In the genomic region with DNA sequence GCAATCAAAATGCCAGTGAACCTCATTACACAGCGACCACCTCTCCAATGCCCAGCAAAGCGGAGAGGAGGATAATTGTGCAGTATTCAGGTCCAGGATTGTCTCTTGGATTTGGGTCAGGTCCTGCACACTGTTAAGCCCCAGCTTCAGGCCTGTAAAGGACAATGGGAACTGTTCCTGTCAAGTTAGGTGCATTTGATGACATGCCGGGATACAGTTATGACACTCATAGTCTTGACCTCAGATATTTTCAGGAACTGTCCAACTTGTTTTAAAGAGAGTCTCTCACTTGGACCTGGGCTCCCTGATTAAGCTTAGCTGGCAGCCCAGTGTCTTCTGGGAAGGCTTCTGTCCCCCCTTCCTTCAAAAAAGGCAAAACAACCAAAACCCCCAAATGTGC, we compare ENCODE assay signal across 9 mouse cellular contexts. TPM values are rescaled to one million over a fixed set of nuclear protein-coding genes. Genes with fewer than 3 reads are reported as not detected.
DNase-seq lines count a peak whose midpoint lies in the region; ATAC-seq and TF ChIP-seq lines count a peak whose summit lies in the region.
"Had no signal": no experiment of that assay in that cellular context is flagged by ENCODE, and none has a peak within 500 bp of the region (broad histone marks: within the 10 kb centered on the region; RNA-seq: fewer than 3 reads in every experiment).

No protein-coding gene starts in this region.

- WGBS in lung, postnatal 0 days, result 84% methylated on average over 3 of the region's 3 CpGs
- 80% methylated on average over 3 of the region's 3 CpGs for WGBS in limb, embryonic 13.5 days
- 89% methylated on average over 3 of the region's 3 CpGs for WGBS in stomach, postnatal 0 days

- H3K9ac ChIP-seq in lung, postnatal 0 days (replicated peaks; ENCODE audit: low read depth), result no peak overlapping the region
- no peak overlapping the region for H3K9ac ChIP-seq in limb, embryonic 13.5 days
- H3K9ac ChIP-seq in stomach, postnatal 0 days (ENCODE audit: low read length), result 0 out of 2 replicates have a peak overlapping the region, but pooled peaks have one; percentile 81

- peak overlapping the region; percentile 92; the same call in 1 of the 2 replicates for H3K4me2 ChIP-seq in lung, postnatal 0 days (replicated peaks; ENCODE audit: low read depth, low read length)
- peak overlapping the region; percentile 71 for H3K4me2 ChIP-seq in limb, embryonic 13.5 days (replicated peaks)
- H3K4me2 ChIP-seq in stomach, postnatal 0 days (replicated peaks; ENCODE audit: low read depth), result peak overlapping the region; percentile 85

- peak; percentile 87 for DNase-seq in heart, adult 11 months
- DNase-seq in heart, postnatal 36 days, result no peak
- DNase-seq in lung, postnatal 0 days (ENCODE audit: low spot score), result no peak
- DNase-seq in lung, postnatal 25 days (ENCODE audit: low spot score), result no peak
- no peak for DNase-seq in stomach, postnatal 0 days (ENCODE audit: low spot score)
- no peak for DNase-seq in layer of hippocampus, adult 9-11 months
- DNase-seq in frontal cortex, postnatal 10 days (ENCODE audit: low spot score in 2 of 2), result no peak
- DNase-seq: lung, postnatal 10 days had no signal

- TF ChIP-seq CTCF in lung, postnatal 0 days (IDR thresholded peaks at IDR 0.05), result no peak
- no peak for TF ChIP-seq CTCF in stomach, postnatal 0 days (IDR thresholded peaks at IDR 0.05; ENCODE audit: low read depth)

- intact Hi-C loops in heart, postnatal 36 days (cut with DNase I), result no loop called here

- no peaks in the 10 kb centered on the region for H3K27me3 ChIP-seq in lung, postnatal 0 days (replicated peaks; ENCODE audit: insufficient read depth, low read length)
- no peaks in the 10 kb centered on the region for H3K27me3 ChIP-seq in limb, embryonic 13.5 days
- H3K27me3 ChIP-seq in stomach, postnatal 0 days (ENCODE audit: control insufficient read depth, insufficient read depth, low read length), result no peaks in the 10 kb centered on the region

- H3K27ac ChIP-seq in lung, postnatal 0 days (ENCODE audit: low read length), result no peak overlapping the region
- no peak overlapping the region for H3K27ac ChIP-seq in limb, embryonic 13.5 days
- H3K27ac ChIP-seq in stomach, postnatal 0 days (replicated peaks), result no peak overlapping the region

- no peaks in the 10 kb centered on the region for H3K36me3 ChIP-seq in lung, postnatal 0 days (ENCODE audit: insufficient read depth, low read length)
- H3K36me3 ChIP-seq in limb, embryonic 13.5 days, result no peaks in the 10 kb centered on the region
- H3K36me3 ChIP-seq in stomach, postnatal 0 days (ENCODE audit: control insufficient read depth, insufficient read depth, low read length), result no peaks in the 10 kb centered on the region

- ATAC-seq in lung, postnatal 0 days, result no peak
- ATAC-seq in limb, embryonic 13.5 days (ENCODE audit: low FRiP score, low read depth), result no peak
- no peak for ATAC-seq in stomach, postnatal 0 days (ENCODE audit: low FRiP score, low TSS enrichment)

- no peaks in the 10 kb centered on the region for H3K4me1 ChIP-seq in lung, postnatal 0 days (ENCODE audit: insufficient read depth, low read depth, low read length)
- H3K4me1 ChIP-seq in limb, embryonic 13.5 days, result peaks cover 18% of the 10 kb centered on the region
- no peaks in the 10 kb centered on the region; the same call in 1 of the 2 replicates for H3K4me1 ChIP-seq in stomach, postnatal 0 days (replicated peaks; ENCODE audit: control insufficient read depth, insufficient read depth)

- H3K9me3 ChIP-seq in lung, postnatal 0 days (ENCODE audit: low read length), result no peaks in the 10 kb centered on the region
- no peaks in the 10 kb centered on the region for H3K9me3 ChIP-seq in limb, embryonic 13.5 days
- H3K9me3 ChIP-seq in stomach, postnatal 0 days (ENCODE audit: control insufficient read depth, low read length), result no peaks in the 10 kb centered on the region

- no peak for TF ChIP-seq EP300 in lung, postnatal 0 days (IDR thresholded peaks at IDR 0.05)
- TF ChIP-seq EP300 in stomach, postnatal 0 days (optimal IDR thresholded peaks at IDR 0.05), result no peak

- H3K4me3 ChIP-seq in lung, postnatal 0 days (ENCODE audit: low read depth, low read length), result no peak overlapping the region
- H3K4me3 ChIP-seq in limb, embryonic 13.5 days, result peak overlapping the region; percentile 72
- H3K4me3 ChIP-seq in stomach, postnatal 0 days (ENCODE audit: low read depth, low read length), result no peak overlapping the region

RNA-seq across cellular contexts. Expression of a gene that starts 1.1 kb away (rescaled TPM):
- total RNA-seq in heart, postnatal 36 days (2021), result 10 to 100 TPM; 10.4 to 14.3 TPM
- polyA plus RNA-seq in lung, postnatal 0 days (2015; fragmentation: Nextera tagmentation; extraction: Ambion mirVana), result 6.4 and 8.8 TPM in 2 replicates
- polyA plus RNA-seq in limb, embryonic 13.5 days (2015; fragmentation: Nextera tagmentation; extraction: Ambion mirVana), result 19.8 and 20.7 TPM in 2 replicates
- polyA plus RNA-seq in stomach, postnatal 0 days (2015; fragmentation: Nextera tagmentation; extraction: Ambion mirVana), result 3.3 and 3.5 TPM in 2 replicates
